Mouse (Mus musculus) testis, adult 2 months (tissue): ENCODE results near the gene Gm21915. TPM values are rescaled to one million over a fixed set of nuclear protein-coding genes. Genes with fewer than 3 reads are reported as not detected.

Experiments used
- H3K27ac ChIP-seq: fragments of 200-500 bp; 2 replicates; pipeline ENCODE4 v1.5.1; 2012; ENCODE audit warnings: low read depth, low read length; ENCODE audit not compliant: control insufficient read depth, insufficient read depth
- H3K27me3 ChIP-seq: fragments of 200-500 bp; 2 replicates; pipeline ENCODE4 v1.6.1; 2012; ENCODE audit warnings: mild to moderate bottlenecking, low read length, moderate library complexity; ENCODE audit not compliant: control insufficient read depth, insufficient read depth
- H3K36me3 ChIP-seq: fragments of 200-500 bp; 2 replicates; pipeline ENCODE4 v1.6.1; 2012; ENCODE audit warnings: mild to moderate bottlenecking, low read length; ENCODE audit not compliant: control insufficient read depth, insufficient read depth
- H3K4me1 ChIP-seq: fragments of 200-500 bp; 2 replicates; pipeline ENCODE4 v1.6.1; 2012; ENCODE audit warnings: low read length; ENCODE audit not compliant: control insufficient read depth, insufficient read depth
- H3K4me3 ChIP-seq: fragments of 200-500 bp; 2 replicates; pipeline ENCODE4 v1.5.1; 2012; ENCODE audit warnings: low read depth, mild to moderate bottlenecking, low read length, moderate library complexity, mixed read lengths; ENCODE audit not compliant: control insufficient read depth
- POLR2A ChIP-seq: fragments of 200-500 bp; IDR thresholded peaks from 2 replicates; pipeline ENCODE4 v1.6.1; 2012; ENCODE audit warnings: low read depth, mild to moderate bottlenecking, inconsistent platforms, low read length, moderate library complexity; ENCODE audit not compliant: control insufficient read depth
- polyA plus RNA-seq: library from polyadenylated mRNA; depleted of rRNA; stranded (reverse); fragments of >200 nt; gene quantifications from 2 replicates; pipeline ENCODE4 v1.2.3, GENCODE M21; 2012; rRNA removed

The Gm21915 gene
- polyA plus RNA-seq, 1 experiment = not detected

GRCm38 (mm10) chr9:40717875-40718185 lies 47.4 kb downstream of the Gm21915 start:
- Histone ChIP-seq H3K36me3 (no peaks in the 10 kb centered on the region), H3K27me3 (no peaks in the 10 kb centered on the region), H3K4me3 (no peak overlapping the region), H3K27ac (no peak overlapping the region), H3K4me1 (no peaks in the 10 kb centered on the region)
- TF ChIP-seq POLR2A = no peak

Other genes starting within 250 kb of the Gm21915 start
- gene Gramd1b, start 139.2 kb upstream of the Gm21915 start, polyA plus RNA-seq = 140 and 143 TPM in 2 replicates
- 1.1 and 1.2 TPM in 2 replicates for gene Clmp, start 15.3 kb downstream of the Gm21915 start, polyA plus RNA-seq
- 307 and 321 TPM in 2 replicates for gene Hspa8, start 130.4 kb downstream of the Gm21915 start, polyA plus RNA-seq
- gene Bsx, start 203.5 kb downstream of the Gm21915 start, polyA plus RNA-seq = 0.02 TPM in 1 of 2 replicates, not detected in the other